Mouse (Mus musculus) right cerebral cortex, postnatal 4 days (tissue): ENCODE results near the gene Abcb9.
"Not testable (repeated sequence)": the region's sequence is repeated elsewhere in the genome, so short reads cannot be mapped to it uniquely, and the experiment has no call there.

Experiments
- DNase-seq: peaks from one replicate; pipeline ENCODE4 v3.0.0-alpha.2; 2022

Gene Abcb9

GRCm38 (mm10) chr5:124056219-124056618 lies 39.4 kb downstream of the Abcb9 start:
- no peak for DNase-seq

GRCm38 (mm10) chr5:124052641-124053040 lies 43.0 kb downstream of the Abcb9 start:
- not testable (repeated sequence) for DNase-seq

DNA sequence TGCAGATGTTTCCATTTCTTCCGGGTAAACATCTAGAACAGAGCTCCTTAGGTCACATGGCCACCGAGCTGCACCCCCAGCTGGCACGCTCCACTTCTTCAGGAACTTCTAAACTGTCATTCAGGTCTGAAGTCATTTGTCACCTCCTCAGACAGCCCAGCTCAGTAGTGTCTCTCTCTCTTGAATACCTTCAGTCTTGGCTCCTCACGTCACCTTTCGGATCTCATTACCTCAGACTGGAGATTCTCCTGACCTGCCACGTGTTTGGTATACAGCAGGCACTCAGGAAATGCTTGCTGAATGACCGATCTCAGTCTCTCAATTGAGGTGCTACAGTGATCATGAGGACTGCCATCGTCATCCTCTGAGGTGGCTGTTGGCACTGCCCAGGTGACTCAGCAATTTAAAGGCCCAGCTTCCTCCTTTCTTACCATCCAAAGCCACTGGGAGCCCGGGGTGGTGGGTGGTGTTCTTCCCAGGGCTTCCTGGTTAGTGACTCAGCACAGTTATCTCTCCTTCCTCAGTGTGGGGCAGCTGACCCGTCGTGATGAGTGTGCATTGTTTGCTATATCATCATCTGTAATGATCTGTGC lies 43.6 kb downstream of the Abcb9 start:
- DNase-seq, result no peak

DNA sequence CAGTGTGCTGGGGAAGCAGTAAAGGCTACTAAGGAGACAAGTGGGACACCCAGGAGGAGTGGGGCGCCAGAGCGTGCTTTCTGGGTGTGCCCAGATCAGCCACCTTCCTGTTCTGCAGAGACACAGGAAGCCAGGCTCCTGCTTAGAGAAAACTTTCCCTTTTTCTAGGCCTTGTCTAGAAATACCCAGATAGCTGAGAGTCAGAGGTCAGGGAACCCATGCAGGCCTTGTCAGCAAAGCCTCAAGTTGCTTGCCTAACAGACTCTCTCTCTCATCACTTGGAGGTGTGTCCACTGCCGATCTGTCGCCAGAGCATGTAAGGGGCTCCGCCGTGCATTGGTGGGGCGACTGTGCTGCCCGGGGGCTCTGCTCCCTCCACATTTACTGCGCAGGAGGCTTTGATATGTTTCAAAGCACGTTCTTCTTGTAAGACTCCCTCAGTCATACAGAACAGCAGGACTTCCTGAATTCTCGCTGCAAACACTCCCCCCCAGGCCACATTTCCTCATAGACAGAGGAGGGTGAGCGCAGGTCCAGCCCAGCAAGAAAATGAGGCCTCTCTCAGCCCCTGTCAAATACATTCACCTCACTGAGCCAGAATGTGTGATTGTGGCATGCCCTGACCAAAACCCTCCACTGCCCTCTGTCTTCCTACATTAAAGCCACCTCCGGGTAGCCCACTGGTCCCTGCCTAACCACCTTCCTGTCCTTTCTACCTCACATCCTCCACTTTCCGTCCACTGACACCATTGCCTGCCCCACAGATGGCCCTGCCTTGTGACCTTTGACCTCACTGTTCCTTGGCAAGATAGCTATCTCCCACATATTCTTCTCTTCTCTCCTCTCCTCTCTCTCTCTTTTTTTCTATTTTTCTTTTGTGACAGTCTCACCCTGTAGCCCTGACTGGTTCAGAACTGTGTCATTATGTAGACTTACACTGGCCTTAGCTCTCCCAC lies 45.2 kb downstream of the Abcb9 start:
- no peak for DNase-seq

DNA sequence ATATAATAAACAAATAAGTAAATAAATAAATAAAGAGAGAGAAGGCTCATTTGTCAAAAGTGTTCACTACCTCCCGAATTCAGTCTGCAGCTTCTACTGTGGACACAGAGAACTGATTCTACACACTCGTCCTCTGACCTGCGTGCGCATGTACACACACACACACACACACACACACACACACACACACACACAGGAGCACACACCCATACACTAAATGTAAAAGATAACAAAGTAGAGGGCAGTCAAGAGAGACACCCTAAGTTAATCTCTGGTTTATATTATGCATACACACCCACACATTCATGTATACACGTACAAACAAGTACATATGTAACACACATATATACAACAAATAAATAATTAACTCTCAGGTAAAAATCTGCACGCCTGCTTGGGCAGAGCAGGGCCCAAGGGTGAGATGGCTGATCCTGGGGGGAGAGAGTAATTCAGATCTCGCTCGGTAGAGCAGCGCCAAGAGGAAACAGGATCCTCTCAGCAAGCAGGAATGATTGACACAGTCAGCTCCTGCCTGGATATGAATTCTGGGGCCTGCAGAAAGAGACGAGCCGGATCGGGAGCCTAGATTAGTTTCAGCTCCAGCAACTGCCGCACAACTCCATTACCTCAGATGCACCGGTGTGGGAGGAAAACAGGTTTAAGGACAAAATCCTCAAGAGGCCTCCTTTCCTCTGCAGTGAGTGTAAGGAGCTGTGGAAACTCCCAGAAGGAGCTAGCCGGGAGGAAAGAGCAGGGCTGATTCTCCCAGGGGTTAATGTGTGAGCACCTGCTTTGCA lies 46.2 kb downstream of the Abcb9 start:
- DNase-seq, result no peak

GRCm38 (mm10) chr5:124046741-124047401 lies 48.7 kb downstream of the Abcb9 start:
- DNase-seq, result no peak

GRCm38 (mm10) chr5:124045453-124046010 lies 50.1 kb downstream of the Abcb9 start:
- no peak for DNase-seq

DNA sequence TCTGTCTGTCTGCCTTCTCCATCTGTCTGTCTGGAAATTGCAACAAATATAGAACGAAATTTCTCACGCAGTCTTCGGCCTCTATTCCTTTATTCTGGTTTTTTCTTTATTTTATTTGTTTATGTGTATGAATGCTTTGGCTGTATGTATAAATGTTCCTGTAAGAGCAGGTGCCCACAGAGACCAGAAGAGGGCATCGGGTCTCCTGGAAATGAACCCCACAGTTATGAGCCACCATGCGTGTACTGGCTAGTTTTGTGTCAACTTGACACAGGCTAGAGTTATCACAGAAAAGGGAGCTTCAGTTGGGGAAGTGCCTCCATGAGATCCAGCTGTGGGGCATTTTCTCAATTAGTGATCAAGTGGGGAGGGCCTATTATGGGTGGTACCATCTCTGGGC lies 51.6 kb downstream of the Abcb9 start:
- no peak for DNase-seq

DNA sequence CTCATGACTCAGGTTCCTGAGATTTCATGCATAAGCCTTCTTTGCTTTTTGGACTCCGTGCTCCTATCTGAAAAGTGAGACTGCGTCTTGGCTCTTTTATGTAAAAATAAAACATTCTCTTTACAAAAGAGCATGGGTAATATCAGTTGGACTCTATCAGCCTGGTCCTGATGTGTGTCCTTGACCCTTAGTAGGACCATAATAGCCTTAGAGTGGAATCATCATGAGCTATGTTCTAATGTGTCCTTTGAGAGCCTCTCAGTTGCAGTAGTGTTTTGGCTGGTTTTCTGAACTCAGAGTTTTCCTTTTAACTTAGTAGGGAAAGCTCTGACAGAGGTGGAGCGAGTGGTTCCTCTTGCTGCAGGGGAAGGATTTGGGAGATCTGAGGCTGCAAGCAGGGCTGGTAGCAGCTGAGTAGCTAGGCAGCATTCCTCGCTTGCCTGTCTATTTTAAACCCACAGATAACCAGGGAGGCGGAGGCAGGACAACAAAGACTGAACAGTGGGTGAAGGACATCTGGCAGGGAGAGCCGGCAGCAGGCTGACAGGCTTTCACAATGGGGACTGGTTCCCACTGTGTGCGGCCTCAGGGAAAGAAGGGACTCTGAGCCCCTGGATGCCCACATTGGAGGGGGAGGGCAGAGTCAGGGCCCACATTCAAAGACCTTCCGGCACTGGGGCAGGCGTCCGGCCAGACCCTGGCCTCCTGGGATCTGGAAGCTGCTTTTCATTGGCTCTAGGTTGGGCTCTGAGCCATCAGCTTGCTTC lies 52.2 kb downstream of the Abcb9 start:
- DNase-seq, result peak; percentile 60

- no peak for DNase-seq
Observed at GRCm38 (mm10) chr5:124041097-124041496, 54.5 kb downstream of the Abcb9 start.

- no peak for DNase-seq
Observed at GRCm38 (mm10) chr5:124039602-124040001, 56.0 kb downstream of the Abcb9 start.

- DNase-seq, result no peak
Observed at GRCm38 (mm10) chr5:124036836-124037235, 58.8 kb downstream of the Abcb9 start.

DNA sequence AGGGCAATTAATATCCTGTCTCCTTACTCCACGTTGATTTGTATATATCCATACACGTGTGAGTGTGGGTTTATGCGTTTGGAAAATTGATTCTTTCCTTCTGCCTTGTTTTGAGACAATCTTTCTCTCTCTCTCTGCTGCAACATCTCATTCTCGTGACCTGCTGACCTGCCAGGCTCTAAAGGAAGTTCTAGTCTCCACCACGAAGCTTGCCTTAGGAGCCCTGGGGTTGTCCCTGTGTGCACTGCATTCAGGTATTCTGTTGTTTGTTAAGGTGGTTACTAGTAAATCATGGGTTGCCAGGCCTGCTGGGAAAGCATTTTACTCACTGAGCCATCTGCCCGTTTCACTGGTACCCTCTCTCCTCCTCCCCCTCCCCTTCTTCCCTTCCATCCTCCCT lies 59.3 kb downstream of the Abcb9 start:
- DNase-seq, result no peak

- no peak for DNase-seq
Observed at GRCm38 (mm10) chr5:124035806-124036205, 59.8 kb downstream of the Abcb9 start.

- no peak for DNase-seq
Observed at GRCm38 (mm10) chr5:124035406-124035805, 60.2 kb downstream of the Abcb9 start.

- no peak for DNase-seq
Observed at GRCm38 (mm10) chr5:124034471-124034870, 61.1 kb downstream of the Abcb9 start.

DNA sequence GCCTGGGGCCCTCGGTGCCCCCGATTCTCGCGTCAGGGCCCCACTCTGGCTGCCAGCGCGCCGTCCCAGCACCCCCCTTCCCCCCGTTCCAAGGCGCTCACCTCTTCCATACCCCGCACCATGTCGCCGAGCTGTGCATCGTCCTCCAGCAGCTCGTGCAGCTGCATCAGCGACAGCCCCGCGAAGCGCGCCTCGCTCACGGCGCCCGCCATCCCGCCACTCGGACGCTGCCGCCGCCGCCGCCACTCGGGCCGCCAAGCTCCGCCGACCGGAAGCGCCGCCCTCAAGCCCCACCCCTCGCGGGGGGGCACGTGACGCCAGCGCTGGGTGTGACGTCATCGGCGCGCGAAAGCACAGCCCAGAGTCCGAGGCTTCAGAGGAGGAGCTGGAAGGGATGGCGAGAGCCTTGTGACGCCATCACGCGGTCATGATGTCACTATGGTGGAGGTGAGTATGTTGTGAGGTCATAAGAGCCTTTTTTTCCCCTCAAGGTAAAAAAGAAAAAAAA lies 63.5 kb downstream of the Abcb9 start, which contains the start of gene Vps37b:
Vps37b (minus strand) TSS at position 270 of the 508 bp plus-strand sequence.
- peak; percentile 95 for DNase-seq

DNA sequence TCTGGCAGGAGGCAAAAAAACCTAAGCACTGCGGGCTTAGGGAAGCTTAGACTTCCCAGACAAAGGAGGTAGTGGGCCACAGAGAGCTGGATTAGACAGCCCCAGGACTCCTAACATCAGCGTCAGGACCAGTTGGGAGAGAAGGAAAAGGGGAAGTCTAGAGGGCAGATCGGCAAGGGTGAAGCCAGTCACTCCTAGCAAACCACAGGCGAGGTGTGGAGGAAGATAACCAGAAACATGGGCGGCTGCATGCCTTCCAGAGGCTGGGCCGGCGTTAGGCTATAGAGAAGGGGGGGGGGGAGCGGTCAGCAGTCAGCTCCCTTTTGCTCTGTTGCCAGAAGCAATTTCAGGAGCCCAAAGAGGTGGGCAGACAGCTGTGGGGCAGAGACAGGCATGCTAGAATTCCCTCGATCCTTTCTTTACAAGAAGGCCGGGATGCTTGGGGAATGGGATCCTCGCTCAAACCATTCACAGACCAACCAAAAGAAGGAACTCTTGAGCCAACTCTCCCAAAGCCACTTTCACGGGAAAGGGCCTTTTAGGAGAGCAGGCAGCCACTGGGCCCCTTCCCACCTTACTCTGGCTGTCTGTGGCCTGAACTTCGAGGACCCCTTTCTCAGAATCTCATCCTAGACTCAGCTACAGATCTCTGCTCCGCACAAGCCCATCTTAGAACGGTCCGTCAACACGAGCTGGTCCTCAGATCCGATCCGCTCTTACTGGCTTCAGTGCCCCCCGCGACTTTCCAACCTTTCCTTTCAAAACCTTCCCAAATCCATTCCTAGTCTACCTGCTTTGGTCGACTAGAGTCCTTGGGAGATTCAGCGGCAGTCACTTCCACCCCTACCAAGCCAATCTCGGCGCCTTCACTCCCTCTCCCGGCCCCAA lies 64.3 kb downstream of the Abcb9 start:
- DNase-seq, result no peak

GRCm38 (mm10) chr5:124030386-124031067 lies 65.1 kb downstream of the Abcb9 start:
- DNase-seq, result no peak
